Mouse (Mus musculus): ENCODE measurements around the gene Plekhh2. TPM values are rescaled to one million over a fixed set of nuclear protein-coding genes. Genes with fewer than 3 reads are reported as not detected.

Plekhh2 gene
- polyA plus RNA-seq, 1 experiment: 3.2 TPM

- no peak overlapping the region for H3K27ac ChIP-seq (ENCODE audit: insufficient read depth, low read depth, low read length)
- WGBS: 21% methylated on average over 9 of the region's 9 CpGs
Measured at GRCm38 (mm10) chr17:84626857-84627305, 115.2 kb downstream of the Plekhh2 start.

DNA sequence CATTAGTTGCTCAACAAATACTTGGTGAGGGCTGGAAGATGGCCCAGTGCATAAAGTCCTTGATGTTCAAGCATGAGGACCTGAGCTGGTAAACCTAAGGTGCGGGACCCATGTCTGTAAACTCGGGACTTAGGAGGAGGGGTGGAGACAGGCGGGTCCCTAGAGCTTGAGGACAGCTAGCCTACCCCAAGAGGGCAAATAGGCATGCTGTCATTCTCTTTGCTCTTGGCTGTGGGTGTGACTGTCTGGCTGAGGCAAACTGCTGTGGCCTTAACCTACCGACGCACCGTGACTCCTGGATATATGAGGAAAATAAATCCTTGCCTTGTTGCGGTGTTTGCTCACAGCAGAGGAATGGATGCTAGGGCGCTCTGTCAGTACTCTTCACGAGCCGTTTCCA is 116.0 kb downstream of the Plekhh2 start:
- WGBS: 82% methylated on average over 10 of the region's 10 CpGs
- Histone ChIP-seq H3K27ac (ENCODE audit: insufficient read depth, low read depth, low read length) (no peak overlapping the region), H3K4me3 (ENCODE audit: insufficient read depth, low read depth, low read length) (no peak overlapping the region), H3K4me1 (ENCODE audit: control insufficient read depth, insufficient read depth, low read length) (0 out of 2 replicates have a peak, but pooled peaks cover 3% of the 10 kb centered on the region), H3K27me3 (replicated peaks; ENCODE audit: control insufficient read depth, insufficient read depth, low read length) (no peaks in the 10 kb centered on the region), H3K36me3 (ENCODE audit: control insufficient read depth, insufficient read depth, low read length) (no peaks in the 10 kb centered on the region)
- TF ChIP-seq CTCF (conservative IDR thresholded peaks at IDR 0.05; ENCODE audit: insufficient read depth, insufficient read length, low read depth, low read length): no peak
- TF ChIP-seq POLR2A (IDR thresholded peaks at IDR 0.05; ENCODE audit: low read depth, low read length): no peak
- DNase-seq: no peak

More at GRCm38 (mm10) chr17:84626857-84627305, 115.2 kb downstream of the Plekhh2 start:
- Histone ChIP-seq H3K4me3 (ENCODE audit: insufficient read depth, low read depth, low read length) (peak overlapping the region; percentile 89), H3K27me3 (replicated peaks; ENCODE audit: control insufficient read depth, insufficient read depth, low read length) (no peaks in the 10 kb centered on the region), H3K36me3 (ENCODE audit: control insufficient read depth, insufficient read depth, low read length) (no peaks in the 10 kb centered on the region), H3K4me1 (ENCODE audit: control insufficient read depth, insufficient read depth, low read length) (0 out of 2 replicates have a peak, but pooled peaks cover 3% of the 10 kb centered on the region)
- no peak for TF ChIP-seq CTCF (conservative IDR thresholded peaks at IDR 0.05; ENCODE audit: insufficient read depth, insufficient read length, low read depth, low read length)
- no peak for TF ChIP-seq POLR2A (IDR thresholded peaks at IDR 0.05; ENCODE audit: low read depth, low read length)
- DNase-seq: peak; percentile 12

DNA sequence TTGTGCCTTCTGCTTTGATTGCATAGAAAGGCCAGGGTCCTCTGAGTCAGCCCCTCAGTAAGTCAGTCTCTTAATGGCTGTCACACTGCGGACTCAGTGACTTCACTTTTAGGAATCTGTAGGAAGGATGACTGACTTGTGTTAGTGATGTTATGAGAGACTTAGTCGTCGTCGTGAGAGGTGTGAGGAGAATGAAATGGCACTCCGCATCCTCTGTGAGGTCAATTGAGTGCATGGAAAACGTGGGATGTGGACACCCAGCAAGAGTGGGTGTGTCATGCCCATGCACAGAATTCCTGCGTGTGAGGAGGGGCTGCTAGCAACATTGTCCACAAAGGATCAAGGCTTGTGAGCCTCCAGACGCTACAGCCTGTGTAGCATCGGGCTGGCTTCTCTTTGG is 116.9 kb downstream of the Plekhh2 start:
- TF ChIP-seq POLR2A (IDR thresholded peaks at IDR 0.05; ENCODE audit: low read depth, low read length) (no peak), CTCF (conservative IDR thresholded peaks at IDR 0.05; ENCODE audit: insufficient read depth, insufficient read length, low read depth, low read length) (no peak)
- DNase-seq: no peak

DNA sequence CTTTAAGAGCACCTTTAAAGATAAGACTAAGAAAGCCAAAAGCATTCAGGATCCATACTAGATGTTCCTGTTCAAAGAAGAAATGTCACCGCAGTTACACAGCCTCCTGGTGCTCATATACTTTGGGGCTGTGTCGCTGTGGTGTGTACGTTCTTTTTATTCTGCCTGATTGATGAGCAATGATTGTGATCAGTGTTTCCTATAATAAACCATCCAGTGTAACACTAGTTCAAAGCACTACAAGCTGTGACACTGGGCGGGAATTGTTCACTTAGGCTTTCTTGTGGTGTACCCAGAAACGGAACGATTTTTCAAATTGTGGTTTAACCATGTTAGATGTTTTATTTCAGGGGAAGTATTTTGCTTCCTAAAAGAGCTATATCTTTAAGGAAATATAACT is 120.1 kb downstream of the Plekhh2 start:
- 87% methylated on average over 6 of the region's 6 CpGs for WGBS
- H3K27me3 ChIP-seq (replicated peaks; ENCODE audit: control insufficient read depth, insufficient read depth, low read length): no peaks in the 10 kb centered on the region
- TF ChIP-seq POLR2A (IDR thresholded peaks at IDR 0.05; ENCODE audit: low read depth, low read length): no peak
- 0 out of 2 replicates have a peak, but pooled peaks cover 3% of the 10 kb centered on the region for H3K4me1 ChIP-seq (ENCODE audit: control insufficient read depth, insufficient read depth, low read length)
- H3K36me3 ChIP-seq (ENCODE audit: control insufficient read depth, insufficient read depth, low read length): no peaks in the 10 kb centered on the region
- DNase-seq: no peak
- no peak overlapping the region for H3K27ac ChIP-seq (ENCODE audit: insufficient read depth, low read depth, low read length)
- no peak overlapping the region for H3K4me3 ChIP-seq (ENCODE audit: insufficient read depth, low read depth, low read length)

More for the DNA sequence above, 116.9 kb downstream of the Plekhh2 start:
- no peak overlapping the region for H3K27ac ChIP-seq (ENCODE audit: insufficient read depth, low read depth, low read length)
- H3K4me1 ChIP-seq (ENCODE audit: control insufficient read depth, insufficient read depth, low read length): 0 out of 2 replicates have a peak, but pooled peaks cover 3% of the 10 kb centered on the region
- H3K4me3 ChIP-seq (ENCODE audit: insufficient read depth, low read depth, low read length): no peak overlapping the region
- H3K27me3 ChIP-seq (replicated peaks; ENCODE audit: control insufficient read depth, insufficient read depth, low read length): no peaks in the 10 kb centered on the region
- H3K36me3 ChIP-seq (ENCODE audit: control insufficient read depth, insufficient read depth, low read length): no peaks in the 10 kb centered on the region
- 79% methylated on average over 9 of the region's 9 CpGs for WGBS

GRCm38 (mm10) chr17:84633443-84633842 is 121.7 kb downstream of the Plekhh2 start:
- Histone ChIP-seq H3K36me3 (ENCODE audit: control insufficient read depth, insufficient read depth, low read length) (no peaks in the 10 kb centered on the region), H3K4me1 (ENCODE audit: control insufficient read depth, insufficient read depth, low read length) (no peaks in the 10 kb centered on the region), H3K27ac (ENCODE audit: insufficient read depth, low read depth, low read length) (no peak overlapping the region), H3K27me3 (replicated peaks; ENCODE audit: control insufficient read depth, insufficient read depth, low read length) (no peaks in the 10 kb centered on the region), H3K4me3 (ENCODE audit: insufficient read depth, low read depth, low read length) (no peak overlapping the region)
- DNase-seq: no peak
- TF ChIP-seq CTCF (conservative IDR thresholded peaks at IDR 0.05; ENCODE audit: insufficient read depth, insufficient read length, low read depth, low read length) (no peak), POLR2A (IDR thresholded peaks at IDR 0.05; ENCODE audit: low read depth, low read length) (no peak)
- 80% methylated on average over 13 of the region's 13 CpGs for WGBS

DNA sequence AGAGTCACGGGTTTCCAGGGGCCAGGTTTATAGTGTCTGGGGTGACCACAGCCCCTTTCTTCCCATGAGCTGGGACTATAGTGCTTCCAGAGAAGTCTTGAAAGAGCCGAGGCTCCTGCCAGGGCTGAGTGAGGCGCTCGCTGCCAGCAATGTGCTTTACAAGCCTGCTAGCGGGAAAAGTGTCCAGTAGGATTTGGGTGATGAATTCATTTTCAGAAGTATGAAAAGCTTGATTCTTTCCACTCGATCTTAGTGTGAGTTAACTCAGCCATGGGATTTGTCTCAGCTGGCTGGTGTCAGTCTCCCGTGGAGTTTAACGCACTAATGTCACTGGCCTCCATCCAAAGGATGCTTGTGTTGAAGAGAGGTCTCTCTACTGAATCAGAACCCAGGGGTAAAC is 124.6 kb downstream of the Plekhh2 start:
- no peak for DNase-seq
- Histone ChIP-seq H3K4me3 (ENCODE audit: insufficient read depth, low read depth, low read length) (no peak overlapping the region), H3K36me3 (ENCODE audit: control insufficient read depth, insufficient read depth, low read length) (no peaks in the 10 kb centered on the region), H3K4me1 (ENCODE audit: control insufficient read depth, insufficient read depth, low read length) (no peaks in the 10 kb centered on the region), H3K27ac (ENCODE audit: insufficient read depth, low read depth, low read length) (no peak overlapping the region), H3K27me3 (replicated peaks; ENCODE audit: control insufficient read depth, insufficient read depth, low read length) (no peaks in the 10 kb centered on the region)
- no peak for TF ChIP-seq CTCF (conservative IDR thresholded peaks at IDR 0.05; ENCODE audit: insufficient read depth, insufficient read length, low read depth, low read length)
- 68% methylated on average over 8 of the region's 8 CpGs for WGBS

DNA sequence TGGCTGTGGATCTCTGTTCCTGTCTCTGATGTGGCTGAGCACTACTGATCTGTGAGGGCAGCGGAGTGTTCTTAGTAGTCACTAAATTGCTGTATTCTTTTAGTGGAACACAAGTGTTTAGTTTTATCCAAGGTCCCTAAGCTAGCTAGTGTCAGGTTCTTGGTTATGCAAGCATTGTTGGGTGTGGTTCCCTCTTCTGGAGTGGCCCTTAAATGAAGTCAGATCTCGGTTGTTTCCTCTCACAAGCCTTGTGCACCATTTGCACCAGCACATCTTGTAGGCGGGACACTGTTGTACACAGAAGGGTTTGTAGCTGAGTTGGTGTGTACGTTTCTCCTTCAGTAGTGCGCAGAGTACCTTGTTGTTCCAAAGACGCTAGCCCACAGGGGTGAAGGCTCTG is 126.3 kb downstream of the Plekhh2 start:
- DNase-seq: no peak
- no peak overlapping the region for H3K4me3 ChIP-seq (ENCODE audit: insufficient read depth, low read depth, low read length)
- no peak for TF ChIP-seq POLR2A (IDR thresholded peaks at IDR 0.05; ENCODE audit: low read depth, low read length)
- no peak for TF ChIP-seq CTCF (conservative IDR thresholded peaks at IDR 0.05; ENCODE audit: insufficient read depth, insufficient read length, low read depth, low read length)
- 94% methylated on average over 6 of the region's 6 CpGs for WGBS
- H3K27me3 ChIP-seq (replicated peaks; ENCODE audit: control insufficient read depth, insufficient read depth, low read length): no peaks in the 10 kb centered on the region
- no peaks in the 10 kb centered on the region for H3K36me3 ChIP-seq (ENCODE audit: control insufficient read depth, insufficient read depth, low read length)
- H3K27ac ChIP-seq (ENCODE audit: insufficient read depth, low read depth, low read length): no peak overlapping the region
- no peaks in the 10 kb centered on the region for H3K4me1 ChIP-seq (ENCODE audit: control insufficient read depth, insufficient read depth, low read length)
